Mouse (Mus musculus): ENCODE data around the gene Bri3.
"Not testable (repeated sequence)": the region's sequence is repeated elsewhere in the genome, so short reads cannot be mapped to it uniquely, and the experiment has no call there.

The Bri3 gene

DNA sequence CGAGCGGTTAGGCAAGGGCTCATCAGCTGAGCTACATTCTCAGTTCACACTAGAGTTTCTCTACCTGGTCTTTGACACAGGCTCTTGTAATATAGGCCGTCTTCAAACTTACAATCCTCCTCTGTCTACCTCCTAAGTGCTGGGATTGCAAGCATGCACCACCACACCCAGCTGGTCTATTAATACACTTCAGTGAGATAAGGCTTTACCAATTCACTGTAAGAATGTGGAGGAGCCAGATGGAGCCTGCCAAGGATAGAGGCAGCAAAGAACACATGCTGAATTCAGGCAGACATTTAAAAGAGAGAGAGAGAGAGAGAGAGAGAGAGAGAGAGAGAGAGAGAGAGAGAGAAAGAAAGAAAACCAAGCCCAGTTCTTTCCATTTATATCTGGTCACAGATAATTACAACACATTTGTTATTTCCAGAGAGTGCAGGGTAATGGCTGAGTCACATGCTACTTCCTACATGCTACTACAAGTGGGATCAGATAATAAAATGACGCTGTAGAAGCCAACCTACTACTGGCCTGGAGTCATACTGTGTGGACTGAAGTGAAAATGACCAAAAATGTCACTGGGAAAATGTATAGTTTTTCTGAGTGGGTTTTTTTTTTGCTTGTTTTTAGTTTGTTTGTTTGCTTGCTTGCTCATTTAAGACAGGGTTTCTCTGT is 45.7 kb downstream of the Bri3 start:
- DNase-seq (ENCODE audit: low spot score in 2 of 2), result no peak

DNA sequence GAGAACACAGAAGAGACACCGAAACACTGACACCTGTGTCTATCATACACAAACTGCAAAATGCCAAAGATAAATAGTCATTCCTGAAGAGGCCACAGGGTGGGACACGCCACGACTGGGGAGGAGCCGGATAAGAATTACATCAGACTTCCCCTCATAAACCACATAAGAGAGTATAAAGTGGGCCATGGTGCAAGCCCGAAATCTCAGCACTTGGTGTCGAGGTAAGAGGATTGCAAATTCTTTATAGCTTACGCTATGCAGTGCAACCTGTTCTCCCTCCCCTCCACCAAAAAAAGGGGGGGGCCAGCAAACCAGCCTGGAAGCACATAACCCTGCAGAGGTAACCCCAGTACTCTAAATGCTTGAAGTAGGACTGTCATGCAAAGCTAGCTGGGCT is 50.7 kb downstream of the Bri3 start:
- DNase-seq (ENCODE audit: low spot score in 2 of 2), result no peak

DNA sequence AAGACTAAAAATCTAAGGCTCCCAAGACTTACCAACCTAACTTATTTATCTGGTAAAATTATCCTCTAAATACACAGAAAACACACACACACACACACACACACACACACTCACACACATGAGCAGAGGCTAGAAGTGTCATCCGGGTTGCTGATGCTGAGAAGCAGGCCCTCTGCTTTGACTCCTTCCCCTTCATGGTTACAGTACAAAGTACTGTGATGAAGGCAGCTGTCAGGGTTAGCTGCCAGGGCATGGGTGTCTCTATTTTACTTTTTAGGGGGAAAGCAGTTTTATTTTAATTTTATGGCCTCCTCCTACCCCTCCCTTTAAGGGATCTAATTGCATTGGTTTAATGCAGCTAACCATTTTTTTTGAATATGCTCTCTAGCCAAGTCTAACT is 51.1 kb downstream of the Bri3 start:
- DNase-seq (ENCODE audit: low spot score in 2 of 2), result no peak

DNA sequence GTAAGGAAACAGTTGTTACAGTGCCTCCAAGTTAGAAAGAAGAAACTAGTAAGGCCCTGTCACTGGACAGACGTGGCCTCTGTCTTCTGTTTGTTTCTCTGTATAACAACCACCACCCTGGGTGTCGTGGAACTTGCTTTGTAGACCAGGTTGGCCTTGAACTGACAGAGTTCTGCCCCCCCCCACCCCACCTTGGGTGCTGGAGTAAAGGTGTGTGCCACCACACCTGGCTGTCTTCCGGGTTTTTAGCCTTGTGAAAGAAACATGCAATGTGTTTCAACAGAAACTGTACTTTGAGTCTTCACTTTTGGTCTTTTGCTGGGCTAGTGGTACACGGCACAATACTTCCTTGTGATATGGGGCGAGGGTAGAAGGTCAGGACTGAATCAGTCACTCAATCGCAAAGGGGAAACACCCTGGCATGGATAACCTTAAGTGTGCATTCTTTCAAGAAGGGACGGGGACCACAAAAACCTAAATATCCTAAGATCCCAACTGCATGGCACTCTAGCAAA is 51.9 kb downstream of the Bri3 start:
- DNase-seq (ENCODE audit: low spot score in 2 of 2), result no peak

DNA sequence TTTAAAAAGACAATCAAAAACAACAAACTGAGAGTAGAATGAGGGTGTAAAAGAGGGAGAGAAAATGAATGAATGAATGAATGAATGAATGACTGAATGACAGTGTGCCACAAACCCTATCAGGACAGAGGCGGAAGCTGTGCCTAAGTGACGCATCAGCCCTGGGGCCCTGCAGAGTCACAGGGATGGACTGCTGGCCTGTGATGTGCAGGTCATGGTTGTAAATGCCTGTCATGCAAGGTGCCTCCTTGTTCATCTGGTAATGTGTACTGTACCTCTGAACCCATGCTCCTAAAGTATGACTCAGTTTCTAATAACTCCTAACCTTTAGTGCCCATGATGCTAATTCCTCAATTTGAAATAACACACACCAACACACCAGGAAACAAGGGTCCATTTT is 58.8 kb downstream of the Bri3 start:
- no peak for DNase-seq (ENCODE audit: low spot score in 2 of 2)

DNA sequence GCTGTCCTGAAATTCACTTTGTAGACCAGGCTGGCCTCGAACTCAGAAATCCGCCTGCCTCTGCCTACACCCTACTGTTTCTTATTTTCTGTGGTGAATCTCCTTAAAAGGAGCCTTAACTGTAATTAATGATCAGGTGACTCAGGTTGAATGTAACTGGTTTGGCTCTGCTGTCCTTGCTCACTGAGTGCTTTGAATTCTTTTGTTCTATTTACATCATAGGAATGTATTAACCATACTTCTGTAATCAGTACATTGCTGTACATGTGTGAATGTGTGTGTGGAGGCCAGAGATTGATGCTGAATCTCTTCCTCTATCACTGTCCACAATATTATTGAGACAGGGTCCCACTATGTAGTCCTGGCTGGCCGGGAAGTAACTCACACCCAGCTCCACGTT is 64.7 kb downstream of the Bri3 start:
- no peak for DNase-seq (ENCODE audit: low spot score in 2 of 2)

DNA sequence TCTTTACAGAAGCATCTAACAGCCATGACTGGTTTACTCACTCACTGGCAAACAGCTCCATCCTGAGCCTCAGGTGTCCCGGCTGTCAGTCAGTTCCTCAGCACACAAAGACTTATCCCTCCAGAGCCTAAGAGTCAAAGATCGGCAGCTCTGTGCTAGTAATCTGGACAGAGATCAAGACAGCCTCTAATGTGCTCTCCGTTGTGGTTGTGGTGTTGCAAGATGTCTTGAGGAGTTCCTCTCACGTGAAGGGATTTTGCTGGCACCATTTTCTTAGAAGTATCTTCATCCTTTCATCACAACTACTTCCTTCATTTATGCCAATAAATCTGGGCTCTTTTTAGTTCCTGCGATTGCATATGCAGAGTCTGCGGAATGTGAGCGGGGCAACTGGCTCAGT is 67.9 kb downstream of the Bri3 start:
- DNase-seq (ENCODE audit: low spot score in 2 of 2), result no peak

DNA sequence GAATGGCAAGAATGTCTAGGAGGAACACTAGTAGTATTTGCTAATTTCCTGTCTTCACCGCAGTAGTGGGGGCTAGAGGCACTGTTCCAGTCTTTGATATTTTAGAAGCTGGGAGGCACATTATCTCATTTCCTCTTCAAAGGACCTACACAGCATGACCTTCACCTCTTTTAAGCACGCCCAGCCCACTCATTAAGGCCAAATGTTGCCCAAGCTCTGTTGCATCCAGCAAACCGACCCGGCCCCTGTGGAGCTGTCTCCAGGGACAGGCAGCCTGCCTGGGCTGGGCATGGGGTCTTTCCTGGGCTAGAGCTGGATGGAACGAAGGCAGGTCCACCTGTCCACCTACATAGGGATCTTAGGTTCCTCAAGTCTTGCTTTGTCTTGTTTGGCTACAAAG is 69.1 kb downstream of the Bri3 start:
- no peak for DNase-seq (ENCODE audit: low spot score in 2 of 2)

DNA sequence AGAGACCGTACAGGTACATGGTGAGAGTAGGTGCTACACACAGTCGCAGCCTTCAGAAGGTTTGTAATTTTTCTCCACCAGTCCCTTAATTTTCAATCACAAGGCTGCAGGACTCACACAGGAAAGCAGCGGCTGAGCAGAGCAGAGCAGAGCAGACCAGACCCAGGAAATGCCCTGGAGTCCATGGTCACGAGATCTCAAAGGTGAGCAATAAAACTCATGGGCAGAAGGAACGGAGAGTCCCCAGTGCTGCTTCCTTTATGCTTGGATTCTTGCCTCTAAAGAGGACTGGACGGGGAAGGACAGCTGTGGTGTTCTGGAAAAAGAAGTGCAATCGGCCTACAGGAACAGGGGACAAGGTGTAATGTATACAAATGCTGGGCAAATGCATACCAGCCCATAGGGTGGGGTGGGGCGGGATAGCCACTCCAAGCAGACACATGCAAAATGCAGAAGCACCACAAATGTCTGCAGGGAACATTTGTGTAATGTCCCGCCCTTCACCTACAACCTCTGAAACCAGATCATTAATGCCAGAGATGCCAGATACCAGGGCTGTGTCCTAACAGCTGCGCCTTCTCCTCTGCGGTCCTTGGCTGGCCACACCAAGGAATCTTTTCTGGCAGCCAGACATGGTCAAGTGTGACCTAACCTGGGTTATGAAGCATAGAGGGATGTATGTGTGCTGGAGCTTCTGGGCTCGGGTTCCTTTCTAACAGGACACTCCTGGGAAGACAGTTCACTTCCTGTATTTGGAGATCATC is 70.7 kb downstream of the Bri3 start:
- no peak for DNase-seq (ENCODE audit: low spot score in 2 of 2)

DNA sequence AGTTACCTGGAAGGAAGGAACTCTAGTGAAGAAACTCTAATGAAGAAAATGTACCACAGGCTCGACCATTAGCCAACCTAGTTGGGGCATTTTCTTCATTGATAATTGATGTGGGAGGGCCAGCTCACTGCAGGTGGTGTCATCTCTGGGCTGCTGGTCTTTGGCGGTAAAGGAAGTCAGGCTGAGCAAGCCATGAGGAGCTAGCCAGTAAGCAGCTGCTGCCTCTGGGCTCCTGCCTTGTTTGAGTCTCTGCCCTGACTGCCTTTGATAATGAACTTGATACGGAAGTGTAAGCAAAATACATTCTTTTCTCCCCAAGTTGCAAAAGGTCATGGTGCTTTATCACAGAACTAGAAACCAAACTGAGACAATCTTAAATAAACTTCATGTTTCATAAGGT is 72.2 kb downstream of the Bri3 start:
- DNase-seq (ENCODE audit: low spot score in 2 of 2), result no peak

DNA sequence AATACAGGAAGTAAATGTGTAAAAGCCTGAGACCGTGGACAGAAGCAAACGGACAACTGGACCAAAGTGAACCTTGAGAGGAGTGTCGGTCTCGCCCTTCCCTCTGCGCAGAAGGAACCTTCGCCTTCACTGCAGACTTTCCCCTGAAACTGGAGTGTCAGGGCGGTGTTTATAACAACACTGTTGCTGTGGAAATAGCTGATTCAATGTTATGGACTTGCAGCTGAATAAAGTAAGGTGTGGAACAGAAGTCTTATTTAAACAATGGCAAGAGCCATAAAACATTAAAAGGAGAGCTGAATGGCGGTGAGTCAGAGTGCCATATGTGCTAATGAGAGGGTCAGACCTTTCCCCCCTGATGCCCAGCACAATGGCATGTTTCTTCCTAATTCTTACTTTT is 73.2 kb downstream of the Bri3 start:
- DNase-seq (ENCODE audit: low spot score in 2 of 2), result no peak

DNA sequence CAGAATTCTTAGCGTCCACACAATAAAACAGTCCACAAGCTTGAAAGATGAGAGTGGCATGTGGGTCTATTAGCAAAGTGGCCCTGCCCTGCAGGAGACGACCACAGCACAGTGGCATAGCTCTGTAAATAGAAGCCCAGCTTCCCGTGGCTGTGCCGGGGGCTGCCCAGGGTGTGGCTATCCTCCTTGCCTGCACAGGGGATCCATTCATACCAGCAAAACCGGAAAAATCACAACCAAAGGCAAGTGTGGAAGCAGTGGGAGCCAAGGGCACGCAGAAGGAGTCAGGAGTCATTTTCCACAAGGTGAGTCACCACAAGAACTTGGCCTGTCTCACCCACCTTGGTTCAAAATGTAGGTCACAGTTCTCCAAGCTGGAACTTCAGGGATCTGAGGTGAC is 74.0 kb downstream of the Bri3 start:
- DNase-seq (ENCODE audit: low spot score in 2 of 2), result no peak

DNA sequence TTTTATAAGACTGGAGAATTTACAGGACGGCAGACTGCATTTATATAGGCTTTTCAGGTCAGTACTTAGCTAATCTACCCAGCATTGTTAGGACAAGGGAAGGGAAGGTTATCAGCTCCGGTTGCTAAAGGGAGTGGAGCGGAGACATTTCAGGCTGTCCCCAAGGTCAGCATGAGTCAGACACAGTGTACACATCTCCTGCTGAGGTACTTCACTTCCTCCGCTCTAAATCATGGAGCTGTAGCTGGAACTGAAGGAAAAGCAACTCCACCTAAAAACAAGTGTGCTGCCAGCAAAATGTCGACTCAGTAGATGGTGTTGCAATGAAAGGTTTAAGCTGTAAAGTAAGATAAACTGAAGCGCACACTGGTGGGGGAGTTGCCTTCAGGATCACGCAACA is 77.4 kb downstream of the Bri3 start:
- no peak for DNase-seq (ENCODE audit: low spot score in 2 of 2)

DNA sequence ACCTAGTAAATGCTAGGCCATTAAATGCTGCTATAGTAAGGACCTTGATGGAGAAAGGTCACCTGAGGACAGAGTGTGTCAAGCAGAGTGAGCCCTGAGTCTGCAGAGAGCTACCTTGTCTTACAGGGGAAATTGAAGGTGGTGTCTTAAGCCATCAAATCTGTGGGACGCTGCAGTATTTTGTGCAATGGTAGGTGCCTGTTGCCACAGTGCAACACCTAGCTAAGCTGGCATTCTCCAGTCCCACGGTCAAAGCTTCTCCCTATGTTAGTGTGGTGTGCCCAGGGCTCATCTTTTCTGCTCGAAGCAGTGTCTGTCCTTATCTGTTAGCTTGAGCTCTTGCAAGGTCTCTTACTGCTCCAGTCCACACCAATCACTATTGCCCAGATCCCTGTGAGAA is 78.5 kb downstream of the Bri3 start:
- no peak for DNase-seq (ENCODE audit: low spot score in 2 of 2)

DNA sequence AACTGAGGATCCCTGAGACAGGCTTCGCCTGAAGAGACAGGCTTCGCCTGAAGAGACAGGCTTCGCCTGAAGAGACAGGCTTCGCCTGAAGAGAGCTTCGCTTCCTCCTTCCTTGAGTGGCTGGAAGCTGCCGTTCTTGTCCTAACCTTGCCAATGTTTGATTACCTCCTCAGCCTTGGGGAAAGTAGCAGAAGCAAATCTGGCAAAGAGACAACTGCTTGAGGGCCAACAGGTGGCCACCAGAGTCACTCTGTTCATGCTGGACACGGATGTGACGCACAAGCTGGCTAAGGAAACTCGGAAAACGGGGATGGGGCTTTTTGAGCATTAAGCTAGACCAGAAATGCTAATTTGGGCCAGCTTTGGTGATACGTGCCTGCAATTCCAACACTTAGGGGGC is 89.8 kb downstream of the Bri3 start:
- DNase-seq (ENCODE audit: low spot score in 2 of 2), result no peak

DNA sequence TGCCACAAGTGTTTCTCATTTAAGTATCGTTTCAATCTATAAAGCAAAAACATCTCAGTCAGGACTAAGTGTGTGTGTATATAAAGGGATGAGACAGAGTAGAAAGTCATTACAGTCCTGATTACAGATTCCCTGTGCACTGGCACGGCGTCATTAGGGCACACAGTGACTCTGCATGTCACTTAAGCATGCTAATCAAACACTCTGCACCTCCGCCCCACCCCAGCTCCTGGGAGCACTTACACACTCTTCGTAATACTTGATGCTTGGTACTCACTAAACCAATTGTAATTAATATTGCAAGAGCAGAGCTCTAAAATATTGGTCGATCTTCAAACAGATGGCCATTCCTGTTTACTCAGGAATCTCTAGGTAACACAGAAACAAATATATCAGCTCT is 91.1 kb downstream of the Bri3 start:
- not testable (repeated sequence) for DNase-seq (ENCODE audit: low spot score in 2 of 2)

DNA sequence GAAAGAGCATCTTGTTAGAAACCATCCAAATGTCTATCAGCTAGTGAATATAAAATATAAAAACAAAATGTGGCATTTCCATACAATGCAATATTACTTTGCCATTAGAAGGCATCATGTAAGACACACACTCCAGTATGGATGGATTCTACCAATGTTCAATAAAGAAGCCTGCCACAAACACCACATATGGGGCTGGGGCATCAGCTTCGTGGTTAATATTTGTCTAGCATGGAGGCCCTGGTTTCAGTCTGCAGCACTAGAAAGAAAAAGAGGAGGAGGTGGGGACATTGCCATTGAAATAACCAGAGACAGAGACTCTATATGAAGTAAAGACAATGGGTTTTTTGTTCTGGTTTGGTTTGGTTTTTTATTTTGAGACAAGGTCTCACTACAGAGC is 94.5 kb downstream of the Bri3 start:
- no peak for DNase-seq (ENCODE audit: low spot score in 2 of 2)

DNA sequence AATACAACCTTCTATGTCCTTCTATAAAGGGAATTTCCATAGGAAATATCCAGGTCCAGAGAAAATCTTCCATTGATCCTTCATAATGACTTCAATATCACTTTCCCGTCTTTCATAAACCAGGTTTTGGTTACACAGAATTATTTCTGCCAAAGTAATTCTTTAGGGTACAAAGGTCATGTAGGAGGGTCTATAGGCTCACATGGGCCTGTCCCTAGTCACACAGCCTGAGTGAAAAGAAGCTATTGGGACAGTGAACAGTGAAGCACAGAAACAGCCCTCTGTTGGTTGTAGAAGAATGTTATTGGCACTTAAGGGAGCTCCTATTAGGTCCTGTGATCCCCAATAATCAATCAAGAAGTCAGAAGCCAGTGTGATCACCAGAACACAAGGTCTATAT is 96.8 kb downstream of the Bri3 start:
- DNase-seq (ENCODE audit: low spot score in 2 of 2), result no peak

DNA sequence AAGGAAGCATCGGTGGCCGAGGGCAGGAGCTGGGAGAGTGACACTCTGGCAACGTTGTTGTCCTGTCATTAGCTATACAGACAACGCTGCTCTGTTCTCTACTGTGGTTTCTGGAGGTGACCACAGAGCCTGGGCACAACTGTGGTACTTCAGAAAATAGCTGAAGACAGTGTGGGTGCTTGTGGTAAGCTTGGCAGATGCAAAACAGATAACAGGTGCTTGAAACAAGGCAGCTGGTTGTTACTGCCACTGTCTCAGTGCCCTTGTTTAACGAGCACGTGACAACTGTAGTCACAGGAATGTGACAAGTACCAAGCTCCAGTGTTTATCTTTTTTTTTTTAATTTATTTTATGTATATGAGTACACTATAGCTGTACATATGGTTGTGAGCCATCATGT is 100.4 kb downstream of the Bri3 start:
- DNase-seq (ENCODE audit: low spot score in 2 of 2), result no peak

DNA sequence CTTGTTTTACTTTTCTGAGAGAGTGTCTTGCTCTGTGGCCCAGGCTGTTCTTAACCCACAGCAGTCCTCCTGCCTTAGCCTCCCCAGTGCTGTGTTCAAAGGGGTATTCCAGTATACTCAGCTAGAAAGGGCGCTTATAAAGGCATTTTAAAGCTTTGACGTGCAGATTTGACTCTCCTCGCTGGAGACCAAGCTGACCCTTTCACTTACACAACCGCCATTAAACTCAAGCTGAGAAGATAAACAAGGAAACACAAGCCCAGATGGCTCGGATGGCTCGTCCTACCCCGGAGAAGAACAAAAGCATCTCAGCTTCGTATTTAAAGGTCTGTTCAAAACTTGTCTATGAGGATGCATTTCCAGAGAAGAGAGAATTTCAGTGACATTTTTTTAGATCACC is 106.9 kb downstream of the Bri3 start:
- no peak for DNase-seq (ENCODE audit: low spot score in 2 of 2)

DNA sequence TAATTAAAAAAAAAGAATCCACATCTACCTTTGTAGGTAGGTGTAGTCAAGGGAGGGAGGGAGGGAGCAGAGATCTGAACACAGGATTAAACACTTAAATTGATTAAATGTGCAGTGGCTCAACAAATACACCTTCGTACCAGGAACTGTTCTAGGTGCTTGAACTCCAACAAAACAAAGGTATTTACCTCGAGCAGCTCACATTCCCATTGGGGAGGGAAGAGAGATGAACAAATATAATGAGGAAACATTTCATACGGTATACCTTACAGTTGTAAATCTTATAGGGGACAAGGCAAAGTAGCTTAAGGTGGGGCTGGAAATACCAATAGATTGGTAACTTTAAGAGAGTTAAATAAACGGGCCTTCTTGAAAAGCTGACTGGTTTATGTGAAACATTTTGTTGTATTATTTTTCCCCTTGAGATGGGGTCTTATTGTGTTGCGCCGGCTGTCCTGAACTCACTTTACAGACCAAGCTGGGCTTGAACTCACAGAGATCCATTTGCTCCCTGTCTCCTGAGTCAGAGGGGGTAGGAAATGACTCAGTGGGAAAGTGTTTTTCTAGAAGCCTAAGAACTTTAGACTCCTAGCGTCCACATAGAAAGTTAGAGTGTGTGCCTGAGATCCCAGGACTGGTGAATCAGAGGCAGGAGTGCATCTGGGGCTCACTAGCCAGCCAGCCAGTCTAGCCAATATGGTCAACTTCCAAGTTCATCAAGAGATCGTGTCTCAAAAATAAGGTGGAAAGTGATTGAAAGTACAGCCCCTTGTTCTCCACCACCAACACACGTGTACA is 108.2 kb downstream of the Bri3 start:
- no peak for DNase-seq (ENCODE audit: low spot score in 2 of 2)

DNA sequence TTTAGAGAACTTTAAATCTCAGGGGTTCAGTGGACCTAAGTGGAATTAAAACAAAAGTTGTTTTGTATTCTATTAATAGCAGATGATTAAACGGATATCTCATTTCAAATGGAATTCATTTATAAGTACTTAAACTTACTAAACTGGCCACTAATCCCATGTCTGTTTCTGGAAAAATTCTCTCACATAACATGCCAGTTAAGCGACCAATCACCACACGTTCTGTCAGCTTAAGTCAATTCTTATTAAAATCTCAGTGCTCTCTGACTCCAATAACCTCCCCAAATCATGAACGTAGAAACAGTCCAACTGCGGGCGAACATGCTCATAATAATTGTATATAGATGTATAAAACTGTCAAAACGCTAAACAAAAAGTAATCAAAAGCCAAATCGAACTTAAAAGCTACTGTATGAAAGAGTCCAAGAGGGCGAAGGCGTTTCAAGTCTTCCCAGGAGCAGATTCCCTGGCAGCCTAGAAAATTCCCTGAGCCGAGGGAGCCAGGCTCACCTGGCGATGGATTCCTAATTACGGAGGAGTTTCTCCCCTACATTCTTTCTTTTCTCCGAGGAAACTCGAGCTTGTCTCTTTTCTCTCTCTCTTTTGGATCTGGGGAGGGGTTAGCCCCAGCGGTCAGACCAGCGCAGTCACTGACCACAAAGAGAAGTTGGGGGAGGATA is 112.7 kb downstream of the Bri3 start:
- DNase-seq (ENCODE audit: low spot score in 2 of 2), result no peak
